In genomic region chr12:31926661-31927061, GRCm38 (mm10) we compare ENCODE assay signal across 8 mouse cellular contexts. TPM values are rescaled to one million over a fixed set of nuclear protein-coding genes. Genes with fewer than 3 reads are reported as not detected.
DNase-seq lines count a peak whose midpoint lies in the region; ATAC-seq and TF ChIP-seq lines count a peak whose summit lies in the region.

No protein-coding gene starts in this region.

- H3K9me3 ChIP-seq in intestine, embryonic 16.5 days (ENCODE audit: control insufficient read depth, low read length) = no peaks in the 10 kb centered on the region
- H3K9me3 ChIP-seq in limb, embryonic 10.5 days (replicated peaks) = no peaks in the 10 kb centered on the region
- H3K9me3 ChIP-seq in midbrain, embryonic 13.5 days = no peaks in the 10 kb centered on the region

- no peak overlapping the region for H3K4me3 ChIP-seq in intestine, embryonic 16.5 days (ENCODE audit: low read length)
- H3K4me3 ChIP-seq in limb, embryonic 10.5 days = no peak overlapping the region
- H3K4me3 ChIP-seq in midbrain, embryonic 13.5 days (replicated peaks) = no peak overlapping the region
- no peak overlapping the region for H3K4me3 ChIP-seq in spleen, adult 2 months (ENCODE audit: extremely low read depth, insufficient read depth, insufficient read length)

- ATAC-seq in intestine, embryonic 16.5 days = peak; percentile 76
- peak; percentile 92 for ATAC-seq in midbrain, embryonic 13.5 days

- H3K4me1 ChIP-seq in intestine, embryonic 16.5 days (ENCODE audit: control insufficient read depth, insufficient read depth, low read length) = no peaks in the 10 kb centered on the region
- H3K4me1 ChIP-seq in limb, embryonic 10.5 days = no peaks in the 10 kb centered on the region
- H3K4me1 ChIP-seq in midbrain, embryonic 13.5 days (replicated peaks) = no peaks in the 10 kb centered on the region
- H3K4me1 ChIP-seq in spleen, adult 2 months (ENCODE audit: control insufficient read depth, insufficient read depth, insufficient read length) = no peaks in the 10 kb centered on the region; the same call in 1 of the 2 replicates

- H3K27me3 ChIP-seq in intestine, embryonic 16.5 days (replicated peaks; ENCODE audit: control insufficient read depth, insufficient read depth, low read length) = no peaks in the 10 kb centered on the region
- H3K27me3 ChIP-seq in limb, embryonic 10.5 days (ENCODE audit: low read depth, poor library complexity, severe bottlenecking) = no peaks in the 10 kb centered on the region
- H3K27me3 ChIP-seq in midbrain, embryonic 13.5 days = no peaks in the 10 kb centered on the region
- H3K27me3 ChIP-seq in spleen, adult 2 months (ENCODE audit: control insufficient read depth, insufficient read depth, low read length) = no peaks in the 10 kb centered on the region

- no peak for TF ChIP-seq POLR2A in spleen, adult 2 months (IDR thresholded peaks at IDR 0.05; ENCODE audit: low read depth, low read length)

- no peak overlapping the region for H3K4me2 ChIP-seq in intestine, embryonic 16.5 days (ENCODE audit: low read depth, low read length)
- no peak overlapping the region for H3K4me2 ChIP-seq in midbrain, embryonic 13.5 days (replicated peaks)

- DNase-seq in 3134 (ENCODE audit: extremely low read depth, insufficient read length, low spot score) = peak; percentile 30
- DNase-seq in adrenal gland, adult (ENCODE audit: inconsistent age in 2 of 2, low spot score in 1 of 2) = peak; percentile 65 to 84
- DNase-seq in embryo, embryonic 11 days = peak; percentile 67
- peak; percentile 49 to 65 for DNase-seq in gastrocnemius, postnatal 4 days (ENCODE audit: low spot score in 2 of 2)
- peak; percentile 73 for DNase-seq in limb, embryonic 10.5 days (ENCODE audit: low spot score)
- DNase-seq in spleen, adult 2 months (ENCODE audit: low read depth in 1 of 2, low spot score in 2 of 2) = peak in 1 of 2 experiments; percentile 33

- H3K9ac ChIP-seq in intestine, embryonic 16.5 days (ENCODE audit: low read depth, low read length) = no peak overlapping the region
- H3K9ac ChIP-seq in midbrain, embryonic 13.5 days (replicated peaks) = no peak overlapping the region

- H3K36me3 ChIP-seq in intestine, embryonic 16.5 days (ENCODE audit: control insufficient read depth, insufficient read depth, low read length) = 0 out of 2 replicates have a peak, but pooled peaks cover 4% of the 10 kb centered on the region
- peaks cover 78% of the 10 kb centered on the region for H3K36me3 ChIP-seq in limb, embryonic 10.5 days
- H3K36me3 ChIP-seq in midbrain, embryonic 13.5 days = peaks cover 59% of the 10 kb centered on the region
- peaks cover 40% of the 10 kb centered on the region for H3K36me3 ChIP-seq in spleen, adult 2 months (ENCODE audit: control insufficient read depth, insufficient read depth, low read length)

- WGBS in intestine, embryonic 16.5 days = 69% methylated on average over 4 of the region's 4 CpGs
- WGBS in limb, embryonic 10.5 days = 64% methylated on average over 4 of the region's 4 CpGs
- whole genome bisulfite sequencing in midbrain, embryonic 13.5 days = 54% methylated on average over 4 of the region's 4 CpGs
- WGBS in spleen, adult 2 months = 85% methylated on average over 4 of the region's 4 CpGs

- 0 out of 2 replicates have a peak, but pooled peaks have one; percentile 30 for TF ChIP-seq CTCF in spleen, adult 2 months (IDR thresholded peaks at IDR 0.05; ENCODE audit: extremely low read depth, insufficient read depth, insufficient read length, insufficient replicate concordance)

- no peak overlapping the region for H3K27ac ChIP-seq in intestine, embryonic 16.5 days (ENCODE audit: low read length)
- no peak overlapping the region for H3K27ac ChIP-seq in limb, embryonic 10.5 days
- no peak overlapping the region for H3K27ac ChIP-seq in midbrain, embryonic 13.5 days
- H3K27ac ChIP-seq in spleen, adult 2 months (ENCODE audit: insufficient read depth, low read length) = no peak overlapping the region

RNA-seq across cellular contexts. Expression of gene Hbp1, which starts 23.7 kb away (rescaled TPM):
- total RNA-seq in gastrocnemius, postnatal 4 days (2021) = 10 to 100 TPM; 69.3 to 72.5 TPM
- polyA plus RNA-seq in intestine, embryonic 16.5 days (2015; fragmentation: Nextera tagmentation; extraction: Ambion mirVana) = 82.1 and 82.8 TPM in 2 replicates
- 84.4 and 110 TPM in 2 replicates for polyA plus RNA-seq in limb, embryonic 10.5 days (2016; fragmentation: Nextera tagmentation; extraction: Ambion mirVana)
- 70.4 and 78.0 TPM in 2 replicates for polyA plus RNA-seq in midbrain, embryonic 13.5 days (2015; fragmentation: Nextera tagmentation; extraction: Ambion mirVana)
- 38.4 and 40.3 TPM in 2 replicates for polyA plus RNA-seq in spleen, adult 2 months (2012; rRNA removed)
